ENCODE assay signal across 22 mouse cellular contexts in the genomic region with DNA sequence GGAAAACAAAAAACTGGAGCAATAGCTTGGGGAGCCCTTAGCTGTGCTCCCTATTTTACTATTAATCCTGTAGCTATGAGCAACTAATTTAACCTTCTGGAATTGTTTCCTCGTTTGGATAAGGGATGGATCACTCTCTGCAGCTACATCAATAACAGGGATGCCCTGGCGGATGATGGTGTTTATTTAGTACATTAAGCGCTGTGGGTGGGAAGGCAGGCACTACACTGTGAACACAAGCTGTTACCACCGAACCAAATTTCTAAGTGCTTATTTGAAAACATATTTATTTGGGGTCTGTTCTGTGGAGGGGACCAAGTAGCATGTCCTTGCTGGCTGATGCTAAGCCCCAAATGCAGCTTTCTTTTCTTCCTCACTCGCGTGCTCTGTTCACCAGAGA.
DNase-seq lines count a peak whose midpoint lies in the region; ATAC-seq lines count a peak whose summit lies in the region.
"Had no signal": no experiment of that assay in that cellular context is flagged by ENCODE, and none has a peak within 500 bp of the region (broad histone marks: within the 10 kb centered on the region; RNA-seq: fewer than 3 reads in every experiment).

No protein-coding gene starts in this region.

- no peak overlapping the region for H3K9ac ChIP-seq in hindbrain, embryonic 16.5 days (ENCODE audit: low read depth, low read length)
- H3K9ac ChIP-seq in hindbrain, embryonic 12.5 days = no peak overlapping the region
- no peak overlapping the region for H3K9ac ChIP-seq in limb, embryonic 13.5 days
- H3K9ac ChIP-seq: embryonic facial prominence, embryonic 15.5 days; forebrain, embryonic 15.5 days had no signal

- no peaks in the 10 kb centered on the region for H3K27me3 ChIP-seq in hindbrain, embryonic 16.5 days (replicated peaks; ENCODE audit: control insufficient read depth, insufficient read depth, low read length)
- H3K27me3 ChIP-seq in hindbrain, embryonic 12.5 days = no peaks in the 10 kb centered on the region
- no peaks in the 10 kb centered on the region for H3K27me3 ChIP-seq in limb, embryonic 13.5 days
- no peaks in the 10 kb centered on the region for H3K27me3 ChIP-seq in limb, embryonic 10.5 days (ENCODE audit: low read depth, poor library complexity, severe bottlenecking)
- H3K27me3 ChIP-seq: embryonic facial prominence, embryonic 15.5 days; forebrain, embryonic 15.5 days; Patski had no signal

- H3K36me3 ChIP-seq in hindbrain, embryonic 16.5 days (ENCODE audit: control insufficient read depth, insufficient read depth, low read length) = no peaks in the 10 kb centered on the region
- H3K36me3 ChIP-seq in hindbrain, embryonic 12.5 days = no peaks in the 10 kb centered on the region
- no peaks in the 10 kb centered on the region for H3K36me3 ChIP-seq in limb, embryonic 13.5 days
- H3K36me3 ChIP-seq in limb, embryonic 10.5 days = no peaks in the 10 kb centered on the region
- H3K36me3 ChIP-seq: embryonic facial prominence, embryonic 15.5 days; forebrain, embryonic 10.5 days; forebrain, embryonic 15.5 days; heart, embryonic 10.5 days had no signal

- no peaks in the 10 kb centered on the region for H3K9me3 ChIP-seq in hindbrain, embryonic 16.5 days (ENCODE audit: control insufficient read depth, low read length)
- H3K9me3 ChIP-seq in hindbrain, embryonic 12.5 days (replicated peaks) = no peaks in the 10 kb centered on the region
- H3K9me3 ChIP-seq in limb, embryonic 13.5 days = no peaks in the 10 kb centered on the region
- no peaks in the 10 kb centered on the region for H3K9me3 ChIP-seq in limb, embryonic 10.5 days (replicated peaks)
- H3K9me3 ChIP-seq: embryonic facial prominence, embryonic 15.5 days; forebrain, embryonic 10.5 days; forebrain, embryonic 15.5 days; heart, embryonic 10.5 days had no signal

- DNase-seq in limb, embryonic 10.5 days (ENCODE audit: low spot score) = no peak
- DNase-seq in layer of hippocampus, adult 8-10 months (ENCODE audit: low spot score in 2 of 2) = peak; percentile 10 to 22
- DNase-seq in urinary bladder, adult 18-20 months (ENCODE audit: low spot score in 2 of 2) = no peak
- DNase-seq in MN1 (ENCODE audit: low spot score) = no peak
- DNase-seq: adrenal gland, postnatal 14 days; cerebellum, adult 11 months; cerebellum, adult 8-10 months; cerebellum, postnatal 14 days; embryo, embryonic 11 days; heart, adult 18-20 months; heart, postnatal 10 days; heart, postnatal 4 days had no signal

- H3K4me2 ChIP-seq in hindbrain, embryonic 16.5 days (ENCODE audit: low read length) = no peak overlapping the region
- no peak overlapping the region for H3K4me2 ChIP-seq in hindbrain, embryonic 12.5 days (replicated peaks)
- H3K4me2 ChIP-seq in limb, embryonic 13.5 days (replicated peaks) = 0 out of 2 replicates have a peak overlapping the region, but pooled peaks have one; percentile 9
- H3K4me2 ChIP-seq: embryonic facial prominence, embryonic 15.5 days; forebrain, embryonic 15.5 days had no signal

- ATAC-seq in hindbrain, embryonic 16.5 days = peak; percentile 64; the same call in 1 of the 2 replicates
- ATAC-seq in hindbrain, embryonic 12.5 days (ENCODE audit: low FRiP score) = no peak
- ATAC-seq in limb, embryonic 13.5 days (ENCODE audit: low FRiP score, low read depth) = no peak
- ATAC-seq: activated CD4-positive, CD25-positive, alpha-beta regulatory T cell, adult 4 months; forebrain, embryonic 15.5 days; Patski had no signal

- WGBS in hindbrain, embryonic 16.5 days = 59% methylated on average over 6 of the region's 6 CpGs
- WGBS in hindbrain, embryonic 12.5 days = 68% methylated on average over 6 of the region's 6 CpGs
- 63% methylated on average over 6 of the region's 6 CpGs for WGBS in limb, embryonic 13.5 days
- WGBS in limb, embryonic 10.5 days = 73% methylated on average over 6 of the region's 6 CpGs

- H3K4me3 ChIP-seq in hindbrain, embryonic 16.5 days (ENCODE audit: low read length) = no peak overlapping the region
- H3K4me3 ChIP-seq in hindbrain, embryonic 12.5 days = no peak overlapping the region
- H3K4me3 ChIP-seq in limb, embryonic 13.5 days = no peak overlapping the region
- H3K4me3 ChIP-seq in limb, embryonic 10.5 days = no peak overlapping the region
- H3K4me3 ChIP-seq: embryonic facial prominence, embryonic 15.5 days; erythroblast, embryonic 14.5 days; forebrain, embryonic 10.5 days; forebrain, embryonic 15.5 days; heart, embryonic 10.5 days had no signal

- H3K4me1 ChIP-seq in hindbrain, embryonic 16.5 days (ENCODE audit: control insufficient read depth, insufficient read depth, low read depth, low read length) = peaks cover 6% of the 10 kb centered on the region; the same call in 1 of the 2 replicates
- H3K4me1 ChIP-seq in hindbrain, embryonic 12.5 days = peaks cover 12% of the 10 kb centered on the region; the same call in 1 of the 2 replicates
- H3K4me1 ChIP-seq in limb, embryonic 13.5 days = peaks cover 28% of the 10 kb centered on the region
- H3K4me1 ChIP-seq in limb, embryonic 10.5 days = peaks cover 33% of the 10 kb centered on the region
- H3K4me1 ChIP-seq: heart, embryonic 10.5 days had no signal

- H3K27ac ChIP-seq in hindbrain, embryonic 16.5 days (ENCODE audit: low read depth, low read length) = no peak overlapping the region
- H3K27ac ChIP-seq in hindbrain, embryonic 12.5 days = no peak overlapping the region
- H3K27ac ChIP-seq in limb, embryonic 13.5 days = no peak overlapping the region
- H3K27ac ChIP-seq in limb, embryonic 10.5 days = no peak overlapping the region
- H3K27ac ChIP-seq: embryonic facial prominence, embryonic 15.5 days; forebrain, embryonic 10.5 days; forebrain, embryonic 15.5 days; heart, embryonic 10.5 days had no signal

Comparison
In these comparisons a context has a peak if more than half of its experiments do, and no peak if none do; other contexts are left out.
1. DNase-seq: peak in layer of hippocampus, adult 8-10 months (2 of 2); none in limb, embryonic 10.5 days (single experiment), urinary bladder, adult 18-20 months (0 of 2) and MN1 (single experiment).